Mouse (Mus musculus): Measurements from ENCODE around the gene Trpc3.

GRCm38 (mm10) chr3:36690292-36690650 lies 304 bp upstream of the Trpc3 start:
- TF ChIP-seq TAL1 (IDR thresholded peaks at IDR 0.05; ENCODE audit: low read length) (no peak), GATA1 (IDR thresholded peaks at IDR 0.05; ENCODE audit: low read length) (no peak)
